Mouse (Mus musculus) heart, postnatal 0 days (tissue): ENCODE data around the gene Erh. TPM values are rescaled to one million over a fixed set of nuclear protein-coding genes. Genes with fewer than 3 reads are reported as not detected.

Source experiments
- ATAC-seq: fragments of 200-750 bp; cut with Nextera tagmentation; 2 replicates; pipeline ENCODE4 v1.8.0; 2017; ENCODE audit warnings: low read depth, moderate number of reproducible peaks, moderate library complexity; ENCODE audit not compliant: insufficient read depth
- DNase-seq: peaks from one replicate; pipeline ENCODE4 v3.0.0-alpha.2; 2016; ENCODE audit warnings: low spot score
- H3K27ac ChIP-seq: fragments of 300-500 bp; sonication (generic); 2 replicates; pipeline ENCODE4 v1.5.1; 2014; ENCODE audit warnings: low read depth, mild to moderate bottlenecking
- H3K27me3 ChIP-seq: fragments of 300-500 bp; sonication (generic); 2 replicates; pipeline ENCODE4 v1.6.1; 2014; ENCODE audit warnings: low read length, mixed read lengths; ENCODE audit not compliant: control insufficient read depth, insufficient read depth
- H3K36me3 ChIP-seq: fragments of 300-500 bp; sonication (generic); replicated peaks from 2 replicates; pipeline ENCODE4 v1.6.1; 2014; ENCODE audit warnings: low read length, mixed read lengths; ENCODE audit not compliant: control insufficient read depth, insufficient read depth
- H3K4me1 ChIP-seq: fragments of 300-500 bp; sonication (generic); 2 replicates; pipeline ENCODE4 v1.6.1; 2014; ENCODE audit warnings: antibody characterized with exemption; ENCODE audit not compliant: control insufficient read depth, insufficient read depth
- H3K4me2 ChIP-seq: fragments of 300-500 bp; sonication (generic); 2 replicates; pipeline ENCODE4 v1.6.1; 2014; ENCODE audit warnings: low read depth, mild to moderate bottlenecking, low read length, moderate library complexity
- H3K4me3 ChIP-seq: fragments of 300-500 bp; sonication (generic); 2 replicates; pipeline ENCODE4 v1.5.1; 2014; ENCODE audit warnings: low read depth, low read length
- H3K9ac ChIP-seq: fragments of 300-500 bp; sonication (generic); replicated peaks from 2 replicates; pipeline ENCODE4 v1.6.1; 2014; ENCODE audit warnings: low read depth, low read length, mixed read lengths
- H3K9me3 ChIP-seq: fragments of 300-500 bp; sonication (generic); replicated peaks from 2 replicates; pipeline ENCODE4 v1.6.1; 2016; ENCODE audit warnings: low read length; ENCODE audit not compliant: control insufficient read depth
- CTCF ChIP-seq: IDR thresholded peaks from 2 replicates; pipeline ENCODE4 v1.5.1; 2016; ENCODE audit warnings: antibody characterized with exemption, control low read depth, low read depth
- EP300 ChIP-seq: IDR thresholded peaks from 2 replicates; pipeline ENCODE4 v1.6.1; 2016; ENCODE audit warnings: antibody characterized with exemption, low read depth
- WGBS: fragments of 180-500 bp; shearing (Covaris S2); extraction: QIAGEN DNeasy Blood & Tissue Kit; methylation state at CpG from one replicate; pipeline ENCODE4 v1.1.7; 2014; 5-methylcytosine and 5-hydroxymethylcytosine counted together
- polyA plus RNA-seq: library from polyadenylated mRNA; unstranded; fragments of >200 nt; fragmentation: Nextera tagmentation; extraction: Ambion mirVana; gene quantifications from 2 replicates; pipeline ENCODE4 v1.2.1, GENCODE M21; 2015
- total RNA-seq: library from RNA; depleted of rRNA; stranded (reverse); fragments of >200 nt; gene quantifications from 2 replicates; pipeline ENCODE4 v1.2.3, GENCODE M21; 2014; ENCODE audit warnings: low replicate concordance

Gene Erh
- total and polyA plus RNA-seq, 2 experiments from 2014 or later = 46.4 to 128 TPM

- Histone ChIP-seq H3K4me3 (no peak overlapping the region), H3K36me3 (no peaks in the 10 kb centered on the region), H3K27me3 (no peaks in the 10 kb centered on the region), H3K27ac (no peak overlapping the region), H3K4me2 (no peak overlapping the region), H3K9ac (no peak overlapping the region), H3K9me3 (no peaks in the 10 kb centered on the region), H3K4me1 (peaks cover 8% of the 10 kb centered on the region)
- no peak for DNase-seq
- ATAC-seq = no peak
- WGBS = 84% methylated on average over 9 of the region's 9 CpGs
- TF ChIP-seq EP300 = no peak
- no peak for TF ChIP-seq CTCF
Observed at GRCm38 (mm10) chr12:80612113-80612791, 31.9 kb downstream of the Erh start.

GRCm38 (mm10) chr12:80609928-80610327 is 34.2 kb downstream of the Erh start:
- peak; percentile 26; the same call in 1 of the 2 replicates for TF ChIP-seq EP300
- no peak for TF ChIP-seq CTCF
- 21% methylated on average over 3 of the region's 3 CpGs for WGBS
- ATAC-seq = peak; percentile 83

GRCm38 (mm10) chr12:80608576-80608975 is 35.6 kb downstream of the Erh start:
- TF ChIP-seq CTCF = no peak
- no peak for TF ChIP-seq EP300
- H3K9ac ChIP-seq = no peak overlapping the region
- H3K9me3 ChIP-seq = no peaks in the 10 kb centered on the region
- DNase-seq = no peak
- peaks cover 18% of the 10 kb centered on the region for H3K4me1 ChIP-seq
- 84% methylated on average over 1 of the region's 1 CpGs for WGBS
- H3K27me3 ChIP-seq = no peaks in the 10 kb centered on the region
- H3K36me3 ChIP-seq = no peaks in the 10 kb centered on the region
- ATAC-seq = no peak
- H3K4me3 ChIP-seq = no peak overlapping the region
- H3K4me2 ChIP-seq = no peak overlapping the region
- no peak overlapping the region for H3K27ac ChIP-seq

More at GRCm38 (mm10) chr12:80609928-80610327, 34.2 kb downstream of the Erh start:
- Histone ChIP-seq H3K4me3 (no peak overlapping the region), H3K4me2 (no peak overlapping the region), H3K27me3 (no peaks in the 10 kb centered on the region), H3K9ac (no peak overlapping the region), H3K9me3 (no peaks in the 10 kb centered on the region), H3K27ac (peak overlapping the region; percentile 81), H3K4me1 (peaks cover 8% of the 10 kb centered on the region), H3K36me3 (no peaks in the 10 kb centered on the region)
- DNase-seq = peak; percentile 79

GRCm38 (mm10) chr12:80604218-80604617 is 39.9 kb downstream of the Erh start:
- 98% methylated on average over 2 of the region's 2 CpGs for WGBS
- no peak overlapping the region for H3K9ac ChIP-seq
- H3K9me3 ChIP-seq = no peaks in the 10 kb centered on the region
- ATAC-seq (no peak), DNase-seq (no peak)
- H3K27me3 ChIP-seq = no peaks in the 10 kb centered on the region
- peak overlapping the region; percentile 54; the same call in 1 of the 2 replicates for H3K27ac ChIP-seq
- no peaks in the 10 kb centered on the region for H3K36me3 ChIP-seq
- peaks cover 31% of the 10 kb centered on the region for H3K4me1 ChIP-seq
- TF ChIP-seq CTCF (no peak), EP300 (no peak)
- no peak overlapping the region for H3K4me2 ChIP-seq
- no peak overlapping the region for H3K4me3 ChIP-seq

- no peaks in the 10 kb centered on the region for H3K27me3 ChIP-seq
- no peaks in the 10 kb centered on the region for H3K9me3 ChIP-seq
- ATAC-seq (no peak), DNase-seq (no peak)
- peaks cover 37% of the 10 kb centered on the region for H3K4me1 ChIP-seq
- H3K4me2 ChIP-seq = no peak overlapping the region
- no peaks in the 10 kb centered on the region for H3K36me3 ChIP-seq
- no peak for TF ChIP-seq EP300
- no peak for TF ChIP-seq CTCF
- WGBS = 5% methylated on average over 4 of the region's 4 CpGs
- H3K27ac ChIP-seq = peak overlapping the region; percentile 54
- H3K9ac ChIP-seq = 0 out of 2 replicates have a peak overlapping the region, but pooled peaks have one; percentile 8
- H3K4me3 ChIP-seq = no peak overlapping the region
Observed at GRCm38 (mm10) chr12:80603566-80603965, 40.6 kb downstream of the Erh start.

GRCm38 (mm10) chr12:80602432-80602831 is 41.7 kb downstream of the Erh start:
- Histone ChIP-seq H3K27ac (no peak overlapping the region), H3K4me2 (no peak overlapping the region), H3K4me1 (peaks cover 43% of the 10 kb centered on the region), H3K4me3 (no peak overlapping the region), H3K9ac (no peak overlapping the region), H3K9me3 (no peaks in the 10 kb centered on the region), H3K27me3 (no peaks in the 10 kb centered on the region), H3K36me3 (no peaks in the 10 kb centered on the region)
- ATAC-seq = no peak
- 93% methylated on average over 5 of the region's 5 CpGs for WGBS
- TF ChIP-seq EP300 (no peak), CTCF (no peak)
- no peak for DNase-seq
